Mouse (Mus musculus): ENCODE measurements around the gene Ccdc107.
"Not testable (repeated sequence)": the region's sequence is repeated elsewhere in the genome, so short reads cannot be mapped to it uniquely, and the experiment has no call there.

Gene Ccdc107

DNA sequence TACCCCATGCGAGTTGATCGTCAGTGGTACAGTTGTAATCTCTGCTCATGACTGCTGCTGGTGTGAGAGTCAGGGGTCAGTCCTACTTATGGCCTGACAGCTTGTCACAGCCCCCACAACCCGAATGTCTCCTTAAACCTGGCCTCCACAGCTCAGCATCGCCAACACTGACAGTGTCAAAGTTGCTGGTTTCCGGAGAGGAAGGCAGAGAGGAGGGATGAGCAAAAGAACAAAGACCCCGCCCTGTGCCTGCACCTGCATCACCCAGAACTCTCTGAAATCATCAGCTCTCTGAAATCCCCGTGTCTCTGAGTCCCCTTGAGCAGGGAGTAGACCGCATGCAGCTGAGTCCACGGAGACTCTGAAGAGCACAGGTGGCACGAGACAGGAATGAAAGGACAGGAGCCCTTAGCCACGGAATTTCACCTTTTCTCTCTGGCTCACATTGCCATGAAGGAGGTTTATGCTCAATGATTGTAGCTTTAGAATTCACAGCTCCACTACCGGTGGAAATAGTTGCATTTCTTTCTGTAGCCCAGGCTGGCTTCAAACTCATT is 9.1 kb upstream of the Ccdc107 start, which contains the start of gene Sit1:
Gene Sit1 (minus strand): TSS at position 200 of the 557 bp plus-strand sequence.
- DNase-seq (ENCODE audit: low read depth, low spot score) = no peak

DNA sequence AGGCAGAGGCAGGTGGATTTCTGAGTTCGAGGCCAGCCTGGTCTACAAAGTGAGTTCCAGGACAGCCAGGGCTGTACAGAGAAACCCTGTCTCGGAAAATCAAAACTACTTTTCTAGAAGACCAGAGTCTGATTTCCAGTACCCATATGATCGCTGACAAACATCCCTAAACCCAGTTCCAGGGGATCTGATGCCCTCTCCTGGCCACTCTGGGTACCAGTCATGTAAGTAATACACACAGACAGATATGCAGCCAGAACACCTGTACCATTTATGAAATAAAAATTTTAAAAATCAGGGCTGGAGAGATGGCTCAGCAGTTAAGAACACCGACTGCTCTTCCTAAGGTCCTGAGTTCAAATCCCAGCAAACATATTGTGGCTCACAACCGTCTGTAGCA is 7.0 kb upstream of the Ccdc107 start:
- not testable (repeated sequence) for DNase-seq (ENCODE audit: low read depth, low spot score)

DNA sequence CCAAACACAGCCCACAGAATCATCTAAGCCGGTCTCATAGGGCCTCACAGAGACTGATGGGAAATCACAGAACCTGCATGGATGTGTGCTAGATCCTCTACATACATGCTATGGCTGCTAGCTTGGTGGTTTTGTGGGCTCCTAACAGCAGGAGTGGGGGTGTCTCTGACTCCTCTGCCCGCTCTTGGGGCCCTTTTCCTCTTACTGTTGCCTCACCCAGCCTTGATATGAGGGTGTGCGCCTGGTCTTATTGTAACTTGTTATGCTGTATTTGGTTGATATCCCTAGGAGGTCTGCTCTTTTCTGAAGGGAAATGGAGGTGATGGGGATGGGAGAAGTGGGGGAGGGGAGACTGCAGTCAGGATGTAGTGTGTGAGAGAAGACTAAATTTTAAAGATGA is 3.1 kb upstream of the Ccdc107 start:
- no peak for DNase-seq (ENCODE audit: low read depth, low spot score)

DNA sequence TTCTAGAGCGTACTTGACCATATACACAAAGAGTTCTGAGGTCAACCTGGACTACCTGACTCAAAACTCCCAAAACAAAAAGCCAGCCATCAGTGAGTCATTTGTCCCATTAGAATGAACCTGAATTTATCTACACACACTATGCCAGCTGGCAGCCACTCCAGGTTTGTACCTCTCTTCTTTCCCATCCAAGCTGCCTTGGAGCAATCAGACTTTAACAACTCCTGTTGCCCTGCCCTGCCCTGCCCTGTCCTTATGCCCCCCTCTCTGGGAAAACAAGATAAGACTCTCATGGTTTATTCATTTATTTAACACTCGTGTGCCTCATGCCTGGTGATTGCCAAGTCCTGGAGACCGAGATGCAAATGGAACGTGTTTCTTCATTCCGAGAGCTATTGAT is 1.9 kb upstream of the Ccdc107 start:
- DNase-seq (ENCODE audit: low read depth, low spot score) = no peak

DNA sequence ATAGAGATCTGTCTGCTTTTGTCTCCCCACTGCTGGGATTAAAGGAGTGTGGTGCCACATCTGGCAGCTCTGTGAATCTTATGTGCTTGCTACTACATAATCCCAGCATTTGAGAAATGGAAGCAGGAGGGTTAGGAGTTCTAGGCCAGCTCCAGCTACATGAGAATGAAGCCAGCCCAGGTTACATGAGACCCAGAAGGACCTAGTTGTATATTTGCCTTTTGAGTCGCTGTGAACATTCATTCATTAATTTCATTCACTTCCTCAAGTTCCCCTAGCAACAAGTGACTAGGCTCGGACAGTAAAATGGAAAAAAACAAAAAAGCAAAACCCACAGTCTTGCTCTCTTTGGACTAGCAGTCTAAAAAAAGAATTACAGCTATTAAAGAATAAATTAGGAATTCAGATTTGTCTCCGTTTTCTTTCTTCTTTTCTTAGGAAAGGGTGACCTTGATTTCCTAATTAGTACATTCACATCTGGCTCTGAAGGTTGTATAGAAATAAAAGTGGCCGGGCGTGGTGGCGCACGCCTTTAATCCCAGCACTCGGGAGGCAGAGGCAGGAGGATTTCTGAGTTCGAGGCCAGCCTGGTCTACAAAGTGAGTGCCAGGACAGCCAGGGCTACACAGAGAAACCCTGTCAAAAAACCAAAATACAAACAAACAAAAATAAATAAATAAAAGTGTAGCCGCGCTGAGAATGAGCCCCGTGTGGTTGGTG is 439 bp upstream of the Ccdc107 start:
- no peak for DNase-seq (ENCODE audit: low read depth, low spot score)

DNA sequence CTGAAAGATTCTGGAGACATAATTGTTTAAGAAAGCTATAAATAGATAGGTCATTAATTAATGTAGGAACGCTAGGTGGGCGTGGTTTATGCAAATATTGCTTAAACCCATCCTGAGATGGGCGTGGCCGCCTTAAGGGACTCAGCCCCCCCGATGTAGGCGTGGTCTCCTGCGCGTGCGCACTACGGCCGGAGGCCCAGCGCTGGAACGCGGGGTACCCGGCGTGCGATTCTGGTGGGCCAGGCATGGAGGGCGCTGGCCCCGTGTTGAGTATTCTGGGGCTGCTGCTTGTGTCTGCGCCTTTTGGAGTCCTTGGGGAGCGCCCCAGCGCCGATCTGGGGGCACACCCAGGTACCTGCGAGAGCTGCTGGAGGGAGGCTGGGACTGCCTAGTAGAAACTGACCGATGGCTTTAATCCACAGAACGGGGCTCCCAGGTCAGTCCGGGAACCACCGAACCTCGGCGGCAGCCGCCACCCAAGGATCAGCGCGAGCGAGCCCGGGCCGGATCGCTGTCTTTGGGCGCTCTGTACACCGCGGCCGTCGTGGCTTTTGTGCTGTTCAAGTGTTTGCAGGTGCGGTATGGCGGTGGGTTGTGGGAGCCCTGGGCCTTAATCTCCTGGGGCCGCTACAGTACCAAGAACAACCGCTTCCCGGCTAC is 616 bp downstream of the Ccdc107 start:
- DNase-seq (ENCODE audit: low read depth, low spot score) = peak; percentile 92

DNA sequence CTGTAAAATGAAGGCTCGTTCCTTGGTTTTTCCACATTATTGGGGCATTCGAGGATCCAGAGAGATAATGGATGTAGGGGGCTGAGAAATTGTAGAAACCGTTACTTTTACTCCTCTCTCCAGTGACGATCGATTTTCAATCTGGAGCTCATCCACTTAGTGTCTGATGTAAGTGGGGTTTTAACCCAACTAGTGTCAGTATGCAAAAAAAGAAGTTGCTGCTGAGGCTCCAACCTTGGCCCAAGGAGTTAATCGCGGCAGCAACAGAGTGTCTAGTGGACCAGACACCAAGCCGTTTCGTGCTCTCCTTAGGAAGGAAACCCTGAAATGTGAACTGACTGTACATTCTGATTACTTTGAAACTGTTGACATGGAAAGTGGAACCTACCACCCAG is 1.1 kb downstream of the Ccdc107 start:
- no peak for DNase-seq (ENCODE audit: low read depth, low spot score)

DNA sequence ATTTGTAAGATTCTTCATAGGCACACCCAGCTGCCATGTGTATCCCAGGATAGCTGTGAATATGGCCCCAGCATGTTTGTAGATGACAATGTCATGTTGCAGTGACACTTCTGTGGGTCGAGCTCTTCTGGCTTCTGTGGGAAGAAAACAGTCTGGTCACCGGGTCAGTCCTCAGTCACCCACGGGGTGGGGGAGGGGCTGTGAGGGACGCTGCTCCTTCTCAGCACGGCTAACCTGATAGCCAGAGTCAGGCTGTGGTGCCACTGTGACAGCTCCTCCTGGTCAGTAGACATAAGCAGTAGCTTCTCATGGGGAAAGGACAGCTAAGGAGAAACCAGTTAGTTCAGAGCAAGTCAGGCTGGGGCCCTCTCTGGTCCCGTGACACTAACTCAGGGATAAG is 3.9 kb downstream of the Ccdc107 start:
- no peak for DNase-seq (ENCODE audit: low read depth, low spot score)

DNA sequence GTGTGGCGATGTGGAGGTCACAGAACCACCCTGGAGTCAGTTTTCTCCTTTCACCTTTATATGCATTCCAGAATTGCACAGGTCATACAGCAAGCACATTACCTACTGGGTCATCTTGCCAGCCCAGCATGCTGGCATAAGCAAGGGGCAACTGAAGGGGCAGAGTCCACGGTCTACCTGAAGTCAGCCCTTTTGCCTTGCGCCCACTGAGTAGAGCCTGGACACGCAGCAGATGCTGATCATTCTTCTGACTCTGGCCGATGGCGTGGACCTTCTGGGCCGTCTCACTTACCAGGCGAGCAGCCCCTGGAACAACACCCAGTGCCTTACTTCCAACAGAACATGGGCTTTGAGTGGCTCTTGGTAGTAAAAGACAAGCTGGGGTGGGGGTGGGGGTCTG is 4.7 kb downstream of the Ccdc107 start:
- no peak for DNase-seq (ENCODE audit: low read depth, low spot score)

DNA sequence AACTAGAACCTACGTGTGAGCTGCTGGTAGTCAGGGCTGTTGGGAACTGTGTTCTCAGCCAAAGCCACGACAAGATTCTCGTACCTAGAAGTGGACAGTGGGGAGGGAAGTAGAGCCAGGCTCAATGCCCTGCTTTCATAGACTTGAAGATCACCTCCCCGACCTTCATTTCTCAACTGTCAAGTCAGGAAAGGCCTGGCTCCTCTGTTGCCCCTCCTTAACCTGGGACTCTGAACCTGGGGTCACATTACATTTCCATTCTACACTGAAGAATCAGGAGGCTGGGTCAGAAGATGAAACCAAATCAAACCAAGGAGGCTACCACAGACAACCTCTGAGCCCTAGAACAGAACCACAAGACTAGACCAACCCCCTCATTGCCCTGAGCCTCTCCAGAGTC is 5.2 kb downstream of the Ccdc107 start:
- no peak for DNase-seq (ENCODE audit: low read depth, low spot score)

DNA sequence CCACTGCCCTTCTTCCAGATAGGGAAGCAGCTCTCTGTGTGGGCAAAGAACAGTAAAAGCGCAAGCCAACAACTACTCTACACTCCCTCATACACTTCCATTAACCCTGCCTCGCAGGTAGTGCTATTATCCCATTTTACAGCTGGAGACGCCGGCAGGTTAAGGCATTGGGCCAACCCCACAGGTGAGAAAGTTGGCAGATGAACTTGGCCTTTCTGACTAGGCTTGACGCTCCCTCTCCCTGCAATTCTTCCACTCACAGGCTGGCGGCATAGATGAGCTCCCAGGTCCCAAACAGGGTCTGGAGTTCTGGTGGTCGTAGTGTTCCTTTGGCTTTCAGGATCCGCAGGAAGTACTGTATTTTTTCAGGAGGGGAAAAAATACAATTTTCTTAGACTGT is 6.3 kb downstream of the Ccdc107 start:
- DNase-seq (ENCODE audit: low read depth, low spot score) = no peak

DNA sequence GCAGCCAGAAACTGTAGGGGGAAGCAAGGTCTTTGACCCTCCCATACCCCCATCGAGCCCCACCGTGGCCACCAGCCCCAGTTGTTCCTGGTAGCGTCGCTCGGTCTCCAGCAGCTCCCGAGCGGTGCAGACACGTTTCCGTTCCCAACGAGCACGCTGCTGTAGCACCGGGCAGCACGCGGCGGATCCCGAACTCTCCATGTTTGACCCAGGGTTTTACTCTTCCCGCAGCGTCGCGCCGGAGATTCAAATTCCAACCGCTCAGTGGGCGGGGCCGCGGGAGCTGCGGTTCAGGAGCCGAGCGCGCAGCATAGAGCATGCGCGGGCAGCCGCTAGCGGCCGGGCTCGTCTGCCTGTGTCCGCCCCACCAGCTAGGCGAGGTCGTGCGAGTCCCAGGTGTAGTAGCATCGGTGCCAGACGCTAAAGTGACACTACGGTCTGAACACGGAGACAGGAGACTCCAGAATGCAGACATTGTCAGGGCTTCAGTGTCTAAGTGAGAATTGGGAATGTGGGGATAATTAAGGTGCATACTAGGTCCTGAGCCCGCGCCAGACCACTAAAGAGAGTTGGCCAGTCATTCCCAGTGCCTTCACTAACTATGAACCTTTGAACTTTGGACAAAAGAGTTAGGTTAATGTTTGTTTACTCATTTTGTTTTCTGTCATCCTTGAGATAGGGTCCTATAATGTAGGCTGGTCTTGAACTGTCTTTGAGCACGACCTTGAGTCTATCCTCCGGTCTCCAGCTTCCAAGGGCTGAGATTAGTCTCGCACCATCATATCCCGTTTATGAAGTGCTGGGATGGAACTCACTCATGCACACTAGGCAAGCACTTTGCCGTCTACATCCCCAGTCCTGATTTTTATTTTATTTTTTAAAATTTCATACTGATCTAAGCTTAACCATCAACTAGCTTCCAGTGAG is 7.0 kb downstream of the Ccdc107 start, which contains the start of gene Arhgef39:
Gene Arhgef39 (minus strand): TSS at position 289 of the 927 bp plus-strand sequence.
- DNase-seq (ENCODE audit: low read depth, low spot score) = peak; percentile 33

DNA sequence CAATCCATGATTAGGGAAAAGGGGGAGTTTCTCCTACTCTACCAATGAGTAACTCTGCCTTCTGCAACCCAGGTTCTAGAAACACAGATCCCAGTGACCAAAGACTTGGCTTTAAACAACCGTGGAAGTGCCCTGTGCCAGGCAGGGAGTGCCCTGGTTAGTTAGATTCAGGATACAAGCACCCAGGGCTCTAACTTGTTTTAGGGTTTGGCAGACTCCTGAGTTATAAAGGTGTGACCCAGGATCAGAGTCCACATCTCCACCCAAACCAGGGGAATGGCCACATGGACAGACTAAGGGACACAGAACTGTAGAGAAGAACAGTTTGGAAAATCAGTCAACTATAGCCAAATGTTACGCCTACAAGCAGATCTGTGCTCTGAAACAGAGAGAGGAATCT is 10.3 kb downstream of the Ccdc107 start:
- no peak for DNase-seq (ENCODE audit: low read depth, low spot score)

DNA sequence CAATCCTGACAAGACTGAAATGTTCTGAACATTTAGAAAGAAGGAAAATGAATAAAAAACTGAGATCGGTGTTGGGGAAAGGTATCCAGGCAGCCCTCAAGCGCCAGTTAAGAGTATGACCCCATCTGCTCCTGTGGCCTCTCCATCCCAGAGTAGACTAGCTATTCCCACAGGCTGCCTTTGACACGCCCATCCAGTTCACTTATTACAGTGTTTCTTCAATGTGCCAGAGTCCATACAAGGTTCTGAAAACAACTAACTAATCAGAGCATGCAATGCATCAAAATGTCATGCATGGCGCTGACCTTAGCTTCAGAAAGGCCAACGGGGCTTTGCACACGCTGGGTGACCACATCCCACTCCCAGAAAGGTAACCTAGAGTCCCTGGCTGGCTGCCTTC is 10.8 kb downstream of the Ccdc107 start:
- no peak for DNase-seq (ENCODE audit: low read depth, low spot score)

DNA sequence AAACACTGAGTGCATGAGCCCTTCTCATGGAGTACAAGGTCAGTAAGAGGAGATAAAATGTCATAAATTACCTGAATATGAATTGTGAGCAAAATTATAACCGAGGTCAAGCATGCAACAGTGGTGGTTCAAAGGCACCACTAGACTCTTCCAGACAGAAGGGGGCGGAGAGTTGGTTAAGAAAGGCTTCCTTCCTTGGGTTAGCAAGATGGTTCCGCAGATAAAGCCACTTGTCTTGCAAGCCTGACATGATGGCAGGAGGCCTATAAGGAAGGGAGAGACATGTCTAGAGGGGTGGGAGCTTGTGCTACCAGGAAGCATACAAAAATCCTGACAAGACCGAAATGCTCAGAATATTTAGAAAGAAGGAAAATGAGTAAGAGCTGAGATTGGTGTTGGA is 11.6 kb downstream of the Ccdc107 start:
- no peak for DNase-seq (ENCODE audit: low read depth, low spot score)

DNA sequence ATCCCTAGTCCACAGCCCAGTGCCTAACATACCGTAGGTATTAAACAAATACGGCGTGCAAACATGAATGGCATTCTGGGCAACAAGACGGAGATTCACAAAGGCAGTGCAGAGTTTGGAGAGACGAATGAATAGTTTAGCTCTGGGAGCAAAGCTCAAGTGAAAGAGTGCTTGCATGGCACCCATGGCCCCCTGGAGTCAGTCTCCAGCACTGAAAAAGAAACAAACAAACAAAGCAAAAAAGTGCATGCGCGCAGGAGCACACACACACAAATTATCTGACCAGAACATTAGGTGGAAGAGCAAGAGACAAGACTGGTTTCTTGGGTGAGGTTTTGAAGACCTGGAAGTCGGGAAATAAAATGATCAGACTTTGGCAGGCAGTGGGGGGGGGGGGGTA is 13.4 kb downstream of the Ccdc107 start:
- no peak for DNase-seq (ENCODE audit: low read depth, low spot score)

DNA sequence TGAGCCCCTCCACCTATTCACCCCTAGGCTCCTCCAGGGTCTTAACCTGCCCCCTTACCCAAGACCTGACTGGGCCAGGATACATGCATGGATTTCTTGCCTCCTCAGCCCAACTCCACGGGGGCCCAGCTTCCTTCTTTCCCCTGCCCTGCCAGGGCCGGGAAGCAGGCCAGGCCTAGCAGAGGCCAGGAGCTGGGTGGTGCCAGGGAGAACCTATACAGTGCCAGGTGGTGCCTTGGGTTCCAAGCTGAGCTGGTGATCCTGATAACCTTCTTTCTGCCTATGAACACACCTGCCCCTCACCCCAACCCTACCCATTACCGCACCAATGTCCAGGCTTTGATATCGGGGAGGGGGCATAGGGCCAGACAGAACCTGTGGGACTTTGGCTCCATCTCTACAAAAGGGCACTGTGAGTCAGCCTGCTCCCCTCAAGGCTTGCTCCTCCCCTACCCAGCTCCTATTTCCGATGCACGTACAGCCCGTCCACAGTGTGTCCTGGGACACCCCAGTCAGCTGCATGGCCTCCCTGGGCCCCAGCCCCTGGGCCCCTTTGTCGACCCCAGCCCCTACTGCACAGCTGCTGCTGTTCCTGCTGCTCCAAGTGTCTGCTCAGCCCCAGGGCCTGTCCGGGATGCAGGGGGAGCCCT is 14.0 kb downstream of the Ccdc107 start, which contains the start of gene Car9:
Gene Car9 (plus strand): TSS at position 431 of the 650 bp plus-strand sequence.
- DNase-seq (ENCODE audit: low read depth, low spot score) = no peak

DNA sequence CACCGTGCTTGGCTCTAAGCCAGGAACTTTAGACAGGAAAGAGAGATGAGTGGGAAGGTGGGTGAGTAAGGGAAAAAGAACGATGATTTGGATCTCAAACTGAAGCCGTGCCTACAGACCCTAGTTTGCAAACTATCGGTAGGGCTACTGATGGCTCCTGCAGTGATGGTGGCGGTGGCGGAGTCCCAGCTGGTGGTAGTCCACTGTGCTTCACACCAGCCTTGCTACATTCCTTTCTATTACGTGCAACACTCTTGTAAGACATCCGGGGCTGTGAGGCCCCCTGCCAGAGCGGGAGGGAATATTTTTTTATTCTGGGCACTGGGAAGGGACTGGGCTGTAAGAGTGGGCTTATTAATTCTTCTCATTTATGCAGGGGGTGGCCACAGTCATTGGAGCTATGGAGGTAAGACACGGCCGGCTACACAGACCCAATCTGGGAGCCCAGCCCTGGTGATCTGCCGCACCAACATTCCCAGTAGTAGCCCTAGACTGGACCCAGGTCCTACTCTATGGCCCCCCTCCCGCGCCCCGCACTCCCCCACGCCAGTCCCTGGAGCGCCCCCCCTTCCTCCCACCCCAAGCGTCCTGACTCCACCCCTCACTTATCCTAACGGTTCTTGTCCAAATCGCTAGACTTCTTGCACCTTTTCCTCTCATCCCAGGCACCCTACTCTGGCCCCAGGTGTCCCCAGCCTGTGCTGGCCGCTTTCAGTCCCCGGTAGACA is 15.4 kb downstream of the Ccdc107 start:
- no peak for DNase-seq (ENCODE audit: low read depth, low spot score)

DNA sequence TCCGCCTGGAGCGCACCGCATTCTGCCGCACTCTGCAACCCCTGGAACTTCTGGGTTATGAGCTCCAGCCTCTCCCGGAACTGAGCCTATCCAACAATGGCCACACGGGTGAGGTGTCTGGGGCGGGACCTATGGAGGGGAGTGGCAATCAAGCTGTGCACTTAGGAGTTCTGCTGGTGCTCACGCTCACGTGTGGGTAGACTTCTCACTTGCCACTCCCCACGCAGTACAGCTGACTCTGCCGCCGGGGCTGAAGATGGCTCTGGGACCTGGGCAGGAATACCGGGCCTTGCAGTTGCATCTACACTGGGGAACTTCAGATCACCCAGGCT is 15.9 kb downstream of the Ccdc107 start:
- DNase-seq (ENCODE audit: low read depth, low spot score) = no peak

DNA sequence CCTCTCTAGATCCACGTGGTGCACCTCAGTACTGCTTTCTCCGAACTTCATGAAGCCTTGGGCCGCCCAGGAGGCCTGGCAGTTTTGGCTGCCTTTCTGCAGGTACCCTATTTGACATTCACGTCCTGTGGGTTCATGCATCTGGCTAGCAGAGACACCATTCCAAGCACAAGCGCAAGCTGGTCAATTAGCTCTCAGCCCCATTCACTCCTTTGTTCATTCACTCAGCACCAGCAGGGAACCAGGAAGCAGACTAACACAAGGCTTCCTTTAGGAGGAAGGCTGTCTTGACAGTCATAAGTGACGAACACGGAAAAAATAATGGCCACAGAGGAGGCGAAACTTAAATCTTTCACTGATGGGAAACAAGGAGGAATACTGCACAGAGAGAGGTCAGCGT is 16.4 kb downstream of the Ccdc107 start:
- no peak for DNase-seq (ENCODE audit: low read depth, low spot score)

All from telencephalon, adult 2 months (tissue).